Mouse (Mus musculus): ENCODE results near the gene Uts2r. TPM values are rescaled to one million over a fixed set of nuclear protein-coding genes. Genes with fewer than 3 reads are reported as not detected.

Gene Uts2r
- total and polyA plus RNA-seq, 3 experiments = 0.20 to 1.9 (median 0.37) TPM

DNA sequence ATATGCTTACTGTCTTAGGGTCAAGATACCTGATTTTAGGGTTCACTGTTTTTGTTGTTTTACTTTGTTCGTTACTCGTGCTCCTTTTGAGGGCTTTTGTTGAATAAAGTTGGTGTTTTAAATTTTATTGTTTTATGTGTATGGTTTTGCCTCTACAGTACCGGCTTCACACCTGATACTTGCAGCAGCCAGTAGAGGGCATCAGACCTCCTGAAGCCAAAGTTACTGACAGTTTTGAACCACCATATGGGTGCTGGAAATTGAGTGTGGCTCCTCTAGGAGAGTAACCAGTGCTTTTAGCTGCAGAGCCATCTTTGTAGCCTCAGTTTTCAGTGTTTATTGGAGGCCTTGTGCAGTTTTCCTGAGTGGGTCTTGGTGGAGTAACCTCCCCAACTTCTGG, 11.9 kb upstream of the Uts2r start:
- no peaks in the 10 kb centered on the region for H3K36me3 ChIP-seq (ENCODE audit: control insufficient read depth, insufficient read depth, low read length)
- H3K79me2 ChIP-seq (replicated peaks; ENCODE audit: control insufficient read depth, insufficient read depth, low read length) = no peaks in the 10 kb centered on the region
- DNase-seq = no peak
- intact Hi-C loops (cut with DNase I) = no loop called here
- no peak overlapping the region for H3K4me3 ChIP-seq
- no peaks in the 10 kb centered on the region for H3K27me3 ChIP-seq (ENCODE audit: control insufficient read depth, insufficient read depth, low read length)
- H3K4me1 ChIP-seq (ENCODE audit: control insufficient read depth, insufficient read depth, low read length) = no peaks in the 10 kb centered on the region
- no peak for TF ChIP-seq POLR2A (IDR thresholded peaks at IDR 0.05; ENCODE audit: insufficient read depth, low read depth, low read length)
- peak; percentile 44 for TF ChIP-seq CTCF (IDR thresholded peaks at IDR 0.05)
- 83% methylated on average over 3 of the region's 3 CpGs for WGBS
- no peak overlapping the region for H3K9ac ChIP-seq (ENCODE audit: low read depth, low read length)
- H3K27ac ChIP-seq = no peak overlapping the region

DNA sequence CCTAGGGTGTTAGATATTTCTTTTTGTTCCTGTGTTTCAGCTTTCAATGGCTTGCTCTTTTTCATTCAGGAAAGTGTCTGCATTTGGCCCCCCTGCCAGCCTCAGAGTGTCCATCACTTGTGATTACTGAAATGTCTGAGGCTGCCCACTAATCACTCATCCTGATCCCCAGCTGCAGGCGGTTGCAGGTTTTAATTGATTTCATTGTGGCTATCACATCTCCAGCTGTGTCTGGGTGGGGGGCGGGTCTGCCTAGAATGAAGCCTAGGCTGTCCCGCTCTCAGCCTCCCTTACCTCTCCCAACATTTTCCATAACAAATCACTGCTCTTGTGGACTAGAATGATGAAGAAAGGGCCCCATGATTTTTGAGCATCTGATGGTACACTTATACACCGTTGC, 5.9 kb upstream of the Uts2r start:
- Histone ChIP-seq H3K27ac (no peak overlapping the region), H3K36me3 (ENCODE audit: control insufficient read depth, insufficient read depth, low read length) (no peaks in the 10 kb centered on the region), H3K9ac (ENCODE audit: low read depth, low read length) (no peak overlapping the region), H3K4me3 (no peak overlapping the region), H3K4me1 (ENCODE audit: control insufficient read depth, insufficient read depth, low read length) (no peaks in the 10 kb centered on the region; the same call in 1 of the 2 replicates), H3K27me3 (ENCODE audit: control insufficient read depth, insufficient read depth, low read length) (no peaks in the 10 kb centered on the region), H3K79me2 (replicated peaks; ENCODE audit: control insufficient read depth, insufficient read depth, low read length) (no peaks in the 10 kb centered on the region)
- 59% methylated on average over 4 of the region's 4 CpGs for WGBS
- TF ChIP-seq CTCF (IDR thresholded peaks at IDR 0.05) (no peak), EP300 (IDR thresholded peaks at IDR 0.05; ENCODE audit: insufficient read depth, low read depth, low read length) (no peak)
- DNase-seq = no peak
- intact Hi-C loops (cut with DNase I) = no loop called here

DNA sequence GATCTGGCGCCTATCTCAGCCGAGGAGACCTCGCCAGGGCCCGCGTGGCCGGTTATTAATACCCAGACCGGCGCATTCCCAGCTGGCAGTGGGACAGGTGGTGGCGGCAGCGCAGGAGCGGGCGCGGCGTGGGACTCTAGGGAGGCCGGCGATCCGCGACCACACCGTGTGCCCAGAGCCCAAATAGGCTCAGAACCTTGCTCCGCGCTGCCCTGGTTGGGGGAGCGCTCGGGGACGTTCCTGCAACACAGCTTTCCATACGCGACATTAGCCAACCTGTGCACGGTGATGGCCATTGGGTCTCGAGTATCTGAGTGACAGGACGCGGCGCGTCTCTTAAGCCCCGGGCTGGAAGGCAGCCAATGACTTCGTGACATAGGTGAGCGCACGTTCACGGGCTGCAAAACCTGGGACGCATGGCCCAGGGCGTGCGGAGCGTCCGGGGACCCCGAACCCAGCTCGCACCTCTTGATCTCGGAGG, 3.6 kb upstream of the Uts2r start:
- Histone ChIP-seq H3K27ac (no peak overlapping the region), H3K36me3 (ENCODE audit: control insufficient read depth, insufficient read depth, low read length) (no peaks in the 10 kb centered on the region), H3K4me1 (ENCODE audit: control insufficient read depth, insufficient read depth, low read length) (no peaks in the 10 kb centered on the region; the same call in 1 of the 2 replicates), H3K79me2 (replicated peaks; ENCODE audit: control insufficient read depth, insufficient read depth, low read length) (no peaks in the 10 kb centered on the region), H3K9ac (ENCODE audit: low read depth, low read length) (peak overlapping the region; percentile 15; the same call in 1 of the 2 replicates), H3K27me3 (ENCODE audit: control insufficient read depth, insufficient read depth, low read length) (no peaks in the 10 kb centered on the region), H3K4me3 (peak overlapping the region; percentile 39)
- 3% methylated on average over 45 of the region's 45 CpGs for WGBS
- intact Hi-C loops (cut with DNase I) = no loop called here
- TF ChIP-seq POLR2A (IDR thresholded peaks at IDR 0.05; ENCODE audit: insufficient read depth, low read depth, low read length) = no peak
- TF ChIP-seq CTCF (IDR thresholded peaks at IDR 0.05) = no peak
- TF ChIP-seq EP300 (IDR thresholded peaks at IDR 0.05; ENCODE audit: insufficient read depth, low read depth, low read length) = no peak
- DNase-seq = peak; percentile 64 to 69

DNA sequence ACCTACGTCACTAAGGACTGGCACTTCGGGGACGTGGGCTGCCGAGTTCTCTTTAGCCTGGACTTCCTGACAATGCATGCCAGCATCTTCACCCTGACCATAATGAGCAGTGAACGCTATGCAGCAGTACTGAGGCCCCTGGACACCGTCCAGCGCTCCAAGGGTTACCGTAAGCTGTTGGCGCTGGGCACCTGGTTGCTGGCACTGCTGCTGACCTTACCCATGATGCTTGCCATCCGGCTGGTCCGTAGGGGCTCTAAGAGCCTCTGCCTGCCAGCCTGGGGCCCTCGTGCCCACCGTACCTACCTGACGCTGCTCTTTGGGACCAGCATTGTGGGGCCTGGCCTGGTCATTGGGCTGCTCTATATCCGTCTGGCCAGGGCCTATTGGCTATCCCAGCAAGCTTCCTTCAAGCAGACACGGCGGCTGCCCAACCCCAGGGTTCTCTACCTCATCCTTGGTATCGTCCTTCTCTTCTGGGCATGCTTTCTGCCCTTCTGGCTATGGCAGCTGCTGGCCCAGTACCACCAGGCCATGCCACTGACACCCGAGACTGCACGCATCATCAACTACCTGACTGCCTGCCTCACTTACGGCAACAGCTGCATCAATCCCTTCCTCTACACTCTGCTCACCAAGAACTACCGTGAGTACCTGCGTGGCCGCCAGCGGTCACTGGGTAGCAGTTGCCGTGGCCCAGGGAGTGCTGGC, 720 bp downstream of the Uts2r start:
- no peak overlapping the region for H3K27ac ChIP-seq
- WGBS = 88% methylated on average over 26 of the region's 26 CpGs
- H3K4me3 ChIP-seq = no peak overlapping the region
- H3K27me3 ChIP-seq (ENCODE audit: control insufficient read depth, insufficient read depth, low read length) = no peaks in the 10 kb centered on the region
- no peak for TF ChIP-seq CTCF (IDR thresholded peaks at IDR 0.05)
- TF ChIP-seq EP300 (IDR thresholded peaks at IDR 0.05; ENCODE audit: insufficient read depth, low read depth, low read length) = no peak
- TF ChIP-seq POLR2A (IDR thresholded peaks at IDR 0.05; ENCODE audit: insufficient read depth, low read depth, low read length) = no peak
- no peaks in the 10 kb centered on the region for H3K36me3 ChIP-seq (ENCODE audit: control insufficient read depth, insufficient read depth, low read length)
- H3K4me1 ChIP-seq (ENCODE audit: control insufficient read depth, insufficient read depth, low read length) = no peaks in the 10 kb centered on the region; the same call in 1 of the 2 replicates
- no peak for DNase-seq
- intact Hi-C loops (cut with DNase I) = no loop called here
- no peaks in the 10 kb centered on the region for H3K79me2 ChIP-seq (replicated peaks; ENCODE audit: control insufficient read depth, insufficient read depth, low read length)
- H3K9ac ChIP-seq (ENCODE audit: low read depth, low read length) = no peak overlapping the region

DNA sequence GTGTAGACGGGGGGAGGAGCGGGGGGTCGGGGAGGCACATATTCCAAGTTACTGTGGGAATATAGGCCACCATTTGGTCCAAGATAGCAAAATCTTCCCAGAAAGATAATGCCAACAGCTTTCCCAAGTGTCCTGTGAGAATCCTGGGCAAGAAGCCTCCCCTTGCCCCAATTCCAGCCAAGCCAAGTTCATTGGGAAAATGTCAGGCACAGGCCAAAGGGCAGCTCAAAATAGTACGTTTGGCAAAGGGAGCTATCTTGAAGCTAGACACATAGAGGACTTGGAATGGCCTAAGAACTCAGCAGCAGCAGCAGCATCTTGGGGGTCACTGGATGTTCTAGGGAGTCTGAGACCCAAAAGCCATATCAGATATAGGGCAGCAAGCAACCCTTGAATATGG, 3.7 kb downstream of the Uts2r start:
- Histone ChIP-seq H3K9ac (ENCODE audit: low read depth, low read length) (no peak overlapping the region), H3K79me2 (replicated peaks; ENCODE audit: control insufficient read depth, insufficient read depth, low read length) (no peaks in the 10 kb centered on the region), H3K4me1 (ENCODE audit: control insufficient read depth, insufficient read depth, low read length) (no peaks in the 10 kb centered on the region), H3K36me3 (ENCODE audit: control insufficient read depth, insufficient read depth, low read length) (no peaks in the 10 kb centered on the region), H3K27me3 (ENCODE audit: control insufficient read depth, insufficient read depth, low read length) (no peaks in the 10 kb centered on the region), H3K4me3 (no peak overlapping the region), H3K27ac (no peak overlapping the region)
- 77% methylated on average over 4 of the region's 4 CpGs for WGBS
- intact Hi-C loops (cut with DNase I) = no loop called here
- TF ChIP-seq CTCF (IDR thresholded peaks at IDR 0.05) = no peak
- TF ChIP-seq EP300 (IDR thresholded peaks at IDR 0.05; ENCODE audit: insufficient read depth, low read depth, low read length) = no peak
- TF ChIP-seq POLR2A (IDR thresholded peaks at IDR 0.05; ENCODE audit: insufficient read depth, low read depth, low read length) = no peak
- no peak for DNase-seq

DNA sequence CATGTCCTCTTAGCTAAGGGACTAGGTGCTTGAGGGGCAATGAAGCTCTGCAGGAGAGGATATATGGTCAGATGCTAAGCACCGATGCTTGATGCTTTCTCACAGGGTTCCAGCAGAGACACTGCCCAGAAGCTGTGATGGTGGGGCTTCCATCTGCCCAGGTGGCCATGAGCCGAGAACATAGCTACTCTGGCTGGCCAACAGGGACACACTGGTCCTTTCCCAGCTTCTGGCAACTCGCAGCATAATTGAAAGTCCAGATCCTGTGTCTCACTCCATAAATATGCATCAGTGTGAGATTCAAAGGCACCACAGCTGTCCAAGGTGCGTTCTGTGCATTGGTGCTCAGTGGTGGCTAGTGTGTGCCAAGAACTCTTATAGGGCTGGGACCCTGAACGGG, 13.1 kb downstream of the Uts2r start:
- no peak for TF ChIP-seq CTCF (IDR thresholded peaks at IDR 0.05)
- TF ChIP-seq EP300 (IDR thresholded peaks at IDR 0.05; ENCODE audit: insufficient read depth, low read depth, low read length) = no peak
- TF ChIP-seq POLR2A (IDR thresholded peaks at IDR 0.05; ENCODE audit: insufficient read depth, low read depth, low read length) = no peak
- 75% methylated on average over 5 of the region's 5 CpGs for WGBS
- Histone ChIP-seq H3K79me2 (replicated peaks; ENCODE audit: control insufficient read depth, insufficient read depth, low read length) (no peaks in the 10 kb centered on the region), H3K27me3 (ENCODE audit: control insufficient read depth, insufficient read depth, low read length) (no peaks in the 10 kb centered on the region), H3K4me3 (no peak overlapping the region), H3K4me1 (ENCODE audit: control insufficient read depth, insufficient read depth, low read length) (no peaks in the 10 kb centered on the region; the same call in 1 of the 2 replicates), H3K27ac (no peak overlapping the region), H3K9ac (ENCODE audit: low read depth, low read length) (no peak overlapping the region), H3K36me3 (ENCODE audit: control insufficient read depth, insufficient read depth, low read length) (no peaks in the 10 kb centered on the region)
- intact Hi-C loops (cut with DNase I) = no loop called here
- no peak for DNase-seq
